Mouse (Mus musculus): ENCODE measurements around the gene Eif3g. TPM values are rescaled to one million over a fixed set of nuclear protein-coding genes. Genes with fewer than 3 reads are reported as not detected.

Gene Eif3g
- 276 and 286 TPM in 2 replicates for polyA plus RNA-seq (2014; fragmentation: Nextera tagmentation; extraction: Ambion mirVana)

- H3K27me3 ChIP-seq (ENCODE audit: control insufficient read depth, insufficient read depth, low read length), result no peaks in the 10 kb centered on the region
- 5% methylated on average over 34 of the region's 34 CpGs for WGBS (ENCODE audit: insufficient replicate concordance)
- peak within 1 kb of the TSS; percentile 98 for H3K4me3 ChIP-seq (ENCODE audit: low read depth, low read length)
- no peaks in the 10 kb centered on the region for H3K9me3 ChIP-seq (replicated peaks; ENCODE audit: control insufficient read depth, low read length)
- H3K4me2 ChIP-seq, result peak within 1 kb of the TSS; percentile 97
- ATAC-seq (replicated peaks; ENCODE audit: insufficient number of reproducible peaks, low FRiP score, low TSS enrichment), result peak; percentile 76
- H3K9ac ChIP-seq (ENCODE audit: low read depth, low read length), result peak within 1 kb of the TSS; percentile 98
- peak within 1 kb of the TSS; percentile 57; the same call in 1 of the 2 replicates for H3K27ac ChIP-seq (ENCODE audit: low read depth, low read length)
- peaks cover 18% of the 10 kb centered on the region for H3K4me1 ChIP-seq (ENCODE audit: control insufficient read depth, insufficient read depth, low read length)
- peaks cover 34% of the 10 kb centered on the region for H3K36me3 ChIP-seq (ENCODE audit: control insufficient read depth, insufficient read depth, low read length)
Measured at GRCm38 (mm10) chr9:20898511-20899073, at the start of gene Eif3g. Gene Eif3g (minus strand): TSS chr9:20898623.

GRCm38 (mm10) chr9:20946066-20946880 is 47.9 kb upstream of the Eif3g start:
- no peak overlapping the region for H3K9ac ChIP-seq (ENCODE audit: low read depth, low read length)
- H3K27me3 ChIP-seq (ENCODE audit: control insufficient read depth, insufficient read depth, low read length), result no peaks in the 10 kb centered on the region
- H3K27ac ChIP-seq (ENCODE audit: low read depth, low read length), result no peak overlapping the region
- WGBS (ENCODE audit: insufficient replicate concordance), result 77% methylated on average over 16 of the region's 16 CpGs
- ATAC-seq (replicated peaks; ENCODE audit: insufficient number of reproducible peaks, low FRiP score, low TSS enrichment), result no peak
- H3K4me1 ChIP-seq (ENCODE audit: control insufficient read depth, insufficient read depth, low read length), result peaks cover 5% of the 10 kb centered on the region
- peaks cover 2% of the 10 kb centered on the region for H3K36me3 ChIP-seq (ENCODE audit: control insufficient read depth, insufficient read depth, low read length)
- H3K4me3 ChIP-seq (ENCODE audit: low read depth, low read length), result no peak overlapping the region
- H3K4me2 ChIP-seq, result no peak overlapping the region
- H3K9me3 ChIP-seq (replicated peaks; ENCODE audit: control insufficient read depth, low read length), result no peaks in the 10 kb centered on the region

GRCm38 (mm10) chr9:20944697-20945370 is 46.4 kb upstream of the Eif3g start:
- Histone ChIP-seq H3K9me3 (replicated peaks; ENCODE audit: control insufficient read depth, low read length) (no peaks in the 10 kb centered on the region), H3K4me3 (ENCODE audit: low read depth, low read length) (no peak overlapping the region), H3K27me3 (ENCODE audit: control insufficient read depth, insufficient read depth, low read length) (no peaks in the 10 kb centered on the region), H3K4me2 (no peak overlapping the region), H3K36me3 (ENCODE audit: control insufficient read depth, insufficient read depth, low read length) (peaks cover 15% of the 10 kb centered on the region), H3K27ac (ENCODE audit: low read depth, low read length) (no peak overlapping the region), H3K4me1 (ENCODE audit: control insufficient read depth, insufficient read depth, low read length) (peaks cover 3% of the 10 kb centered on the region; the same call in 1 of the 2 replicates), H3K9ac (ENCODE audit: low read depth, low read length) (no peak overlapping the region; the same call in 1 of the 2 replicates)
- no peak for ATAC-seq (replicated peaks; ENCODE audit: insufficient number of reproducible peaks, low FRiP score, low TSS enrichment)
- 68% methylated on average over 4 of the region's 4 CpGs for WGBS (ENCODE audit: insufficient replicate concordance)

GRCm38 (mm10) chr9:20943911-20944310 is 45.5 kb upstream of the Eif3g start:
- H3K27me3 ChIP-seq (ENCODE audit: control insufficient read depth, insufficient read depth, low read length), result no peaks in the 10 kb centered on the region
- WGBS (ENCODE audit: insufficient replicate concordance), result 38% methylated on average over 2 of the region's 2 CpGs
- H3K9ac ChIP-seq (ENCODE audit: low read depth, low read length), result peak overlapping the region; percentile 19; the same call in 1 of the 2 replicates
- no peak for ATAC-seq (replicated peaks; ENCODE audit: insufficient number of reproducible peaks, low FRiP score, low TSS enrichment)
- H3K4me2 ChIP-seq, result no peak overlapping the region
- no peak overlapping the region for H3K27ac ChIP-seq (ENCODE audit: low read depth, low read length)
- H3K4me1 ChIP-seq (ENCODE audit: control insufficient read depth, insufficient read depth, low read length), result peaks cover 3% of the 10 kb centered on the region; the same call in 1 of the 2 replicates
- no peaks in the 10 kb centered on the region for H3K9me3 ChIP-seq (replicated peaks; ENCODE audit: control insufficient read depth, low read length)
- H3K4me3 ChIP-seq (ENCODE audit: low read depth, low read length), result no peak overlapping the region
- H3K36me3 ChIP-seq (ENCODE audit: control insufficient read depth, insufficient read depth, low read length), result peaks cover 24% of the 10 kb centered on the region

- Histone ChIP-seq H3K9ac (ENCODE audit: low read depth, low read length) (no peak overlapping the region), H3K36me3 (ENCODE audit: control insufficient read depth, insufficient read depth, low read length) (peaks cover 26% of the 10 kb centered on the region)
- ATAC-seq (replicated peaks; ENCODE audit: insufficient number of reproducible peaks, low FRiP score, low TSS enrichment), result no peak
Measured at GRCm38 (mm10) chr9:20943396-20943795, 45.0 kb upstream of the Eif3g start.

GRCm38 (mm10) chr9:20923258-20923657 is 24.8 kb upstream of the Eif3g start:
- no peaks in the 10 kb centered on the region for H3K4me1 ChIP-seq (ENCODE audit: control insufficient read depth, insufficient read depth, low read length)
- no peak overlapping the region for H3K27ac ChIP-seq (ENCODE audit: low read depth, low read length)
- no peaks in the 10 kb centered on the region for H3K27me3 ChIP-seq (ENCODE audit: control insufficient read depth, insufficient read depth, low read length)
- ATAC-seq (replicated peaks; ENCODE audit: insufficient number of reproducible peaks, low FRiP score, low TSS enrichment), result no peak
- H3K9ac ChIP-seq (ENCODE audit: low read depth, low read length), result no peak overlapping the region
- H3K36me3 ChIP-seq (ENCODE audit: control insufficient read depth, insufficient read depth, low read length), result peaks cover 81% of the 10 kb centered on the region
- H3K4me2 ChIP-seq, result no peak overlapping the region
- 93% methylated on average over 3 of the region's 3 CpGs for WGBS (ENCODE audit: insufficient replicate concordance)
- no peak overlapping the region for H3K4me3 ChIP-seq (ENCODE audit: low read depth, low read length)
- H3K9me3 ChIP-seq (replicated peaks; ENCODE audit: control insufficient read depth, low read length), result no peaks in the 10 kb centered on the region

More at GRCm38 (mm10) chr9:20943396-20943795, 45.0 kb upstream of the Eif3g start:
- WGBS (ENCODE audit: insufficient replicate concordance), result 92% methylated on average over 7 of the region's 7 CpGs
- no peak overlapping the region for H3K4me2 ChIP-seq
- H3K27ac ChIP-seq (ENCODE audit: low read depth, low read length), result no peak overlapping the region
- no peaks in the 10 kb centered on the region for H3K9me3 ChIP-seq (replicated peaks; ENCODE audit: control insufficient read depth, low read length)
- H3K4me1 ChIP-seq (ENCODE audit: control insufficient read depth, insufficient read depth, low read length), result peaks cover 3% of the 10 kb centered on the region; the same call in 1 of the 2 replicates
- H3K27me3 ChIP-seq (ENCODE audit: control insufficient read depth, insufficient read depth, low read length), result no peaks in the 10 kb centered on the region
- no peak overlapping the region for H3K4me3 ChIP-seq (ENCODE audit: low read depth, low read length)

GRCm38 (mm10) chr9:20916160-20916559 is 17.7 kb upstream of the Eif3g start:
- WGBS (ENCODE audit: insufficient replicate concordance), result 80% methylated on average over 4 of the region's 4 CpGs
- H3K4me2 ChIP-seq, result no peak overlapping the region
- ATAC-seq (replicated peaks; ENCODE audit: insufficient number of reproducible peaks, low FRiP score, low TSS enrichment), result no peak
- peaks cover 81% of the 10 kb centered on the region for H3K36me3 ChIP-seq (ENCODE audit: control insufficient read depth, insufficient read depth, low read length)
- no peaks in the 10 kb centered on the region for H3K9me3 ChIP-seq (replicated peaks; ENCODE audit: control insufficient read depth, low read length)
- H3K9ac ChIP-seq (ENCODE audit: low read depth, low read length), result no peak overlapping the region
- H3K4me3 ChIP-seq (ENCODE audit: low read depth, low read length), result no peak overlapping the region
- no peak overlapping the region for H3K27ac ChIP-seq (ENCODE audit: low read depth, low read length)
- no peaks in the 10 kb centered on the region for H3K27me3 ChIP-seq (ENCODE audit: control insufficient read depth, insufficient read depth, low read length)
- no peaks in the 10 kb centered on the region for H3K4me1 ChIP-seq (ENCODE audit: control insufficient read depth, insufficient read depth, low read length)

GRCm38 (mm10) chr9:20909948-20910347 is 11.5 kb upstream of the Eif3g start:
- Histone ChIP-seq H3K9ac (ENCODE audit: low read depth, low read length) (no peak overlapping the region), H3K27me3 (ENCODE audit: control insufficient read depth, insufficient read depth, low read length) (no peaks in the 10 kb centered on the region), H3K4me1 (ENCODE audit: control insufficient read depth, insufficient read depth, low read length) (no peaks in the 10 kb centered on the region), H3K4me3 (ENCODE audit: low read depth, low read length) (no peak overlapping the region), H3K9me3 (replicated peaks; ENCODE audit: control insufficient read depth, low read length) (no peaks in the 10 kb centered on the region), H3K27ac (ENCODE audit: low read depth, low read length) (no peak overlapping the region), H3K36me3 (ENCODE audit: control insufficient read depth, insufficient read depth, low read length) (peaks cover 78% of the 10 kb centered on the region), H3K4me2 (no peak overlapping the region)
- WGBS (ENCODE audit: insufficient replicate concordance), result 93% methylated on average over 9 of the region's 9 CpGs
- no peak for ATAC-seq (replicated peaks; ENCODE audit: insufficient number of reproducible peaks, low FRiP score, low TSS enrichment)

All from heart, embryonic 11.5 days (tissue).